Comparison of ENCODE assay signal across 12 mouse cellular contexts in the genomic region with DNA sequence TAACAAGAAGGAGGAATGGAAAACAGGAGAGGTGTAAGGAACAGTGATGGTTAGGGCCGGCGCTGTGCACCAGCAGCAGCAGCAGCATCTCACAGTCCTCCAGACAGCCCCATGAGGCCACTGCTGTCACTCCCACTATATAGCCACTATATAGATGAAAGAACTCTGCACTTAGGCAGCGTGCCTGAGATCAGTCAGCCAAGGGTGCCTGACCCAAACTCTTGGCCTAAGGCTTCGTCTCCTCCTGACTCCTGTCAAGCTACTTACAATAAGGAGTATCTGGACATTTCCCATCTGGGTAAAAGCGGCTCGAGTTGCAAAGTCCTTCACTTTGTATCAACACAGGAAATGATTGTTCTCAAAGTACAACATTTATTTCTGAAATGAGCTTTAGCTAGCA.
DNase-seq lines count a peak whose midpoint lies in the region; ATAC-seq lines count a peak whose summit lies in the region.
"Had no signal": no experiment of that assay in that cellular context is flagged by ENCODE, and none has a peak within 500 bp of the region (broad histone marks: within the 10 kb centered on the region; RNA-seq: fewer than 3 reads in every experiment).

No protein-coding gene starts in this region.

- no peaks in the 10 kb centered on the region for H3K4me1 ChIP-seq in heart, embryonic 16.5 days (ENCODE audit: control insufficient read depth, insufficient read depth, low read length)
- H3K4me1 ChIP-seq in limb, embryonic 11.5 days (ENCODE audit: control insufficient read depth, insufficient read depth, low read length), result no peaks in the 10 kb centered on the region
- peaks cover 4% of the 10 kb centered on the region; the same call in 1 of the 2 replicates for H3K4me1 ChIP-seq in limb, embryonic 10.5 days
- no peaks in the 10 kb centered on the region for H3K4me1 ChIP-seq in stomach, embryonic 16.5 days (ENCODE audit: control insufficient read depth, insufficient read depth, low read length)

- no peaks in the 10 kb centered on the region for H3K36me3 ChIP-seq in heart, embryonic 16.5 days (ENCODE audit: control insufficient read depth, insufficient read depth)
- H3K36me3 ChIP-seq in limb, embryonic 11.5 days (ENCODE audit: control insufficient read depth, insufficient read depth, low read length), result no peaks in the 10 kb centered on the region
- no peaks in the 10 kb centered on the region for H3K36me3 ChIP-seq in limb, embryonic 10.5 days
- H3K36me3 ChIP-seq in stomach, embryonic 16.5 days (ENCODE audit: control insufficient read depth, insufficient read depth, low read length), result no peaks in the 10 kb centered on the region
- H3K36me3 ChIP-seq: hindbrain, embryonic 12.5 days had no signal

- no peaks in the 10 kb centered on the region for H3K9me3 ChIP-seq in heart, embryonic 16.5 days (replicated peaks; ENCODE audit: control insufficient read depth, low read length)
- H3K9me3 ChIP-seq in limb, embryonic 11.5 days (ENCODE audit: control insufficient read depth, low read length), result no peaks in the 10 kb centered on the region
- no peaks in the 10 kb centered on the region for H3K9me3 ChIP-seq in limb, embryonic 10.5 days (replicated peaks)
- H3K9me3 ChIP-seq in stomach, embryonic 16.5 days (replicated peaks; ENCODE audit: control insufficient read depth, low read length), result no peaks in the 10 kb centered on the region
- H3K9me3 ChIP-seq: hindbrain, embryonic 12.5 days had no signal

- no peak overlapping the region for H3K9ac ChIP-seq in heart, embryonic 16.5 days (ENCODE audit: low read length)
- no peak overlapping the region for H3K9ac ChIP-seq in limb, embryonic 11.5 days (ENCODE audit: low read length)
- no peak overlapping the region for H3K9ac ChIP-seq in stomach, embryonic 16.5 days (ENCODE audit: low read length)
- H3K9ac ChIP-seq: hindbrain, embryonic 12.5 days had no signal

- no peak for DNase-seq in heart, adult 9 months (ENCODE audit: low spot score in 2 of 2)
- DNase-seq in limb, embryonic 11.5 days (ENCODE audit: low spot score), result peak; percentile 22
- no peak for DNase-seq in limb, embryonic 10.5 days (ENCODE audit: low spot score)
- peak; percentile 81 to 85 for DNase-seq in kidney, postnatal 4 days
- DNase-seq in layer of hippocampus, postnatal 10 days (ENCODE audit: low spot score in 2 of 2), result no peak
- DNase-seq in gastrocnemius, postnatal 10 days, result no peak
- DNase-seq: cerebellum, adult 8-10 months; thymus, postnatal 36 days had no signal

- ATAC-seq in heart, embryonic 16.5 days (replicated peaks; ENCODE audit: extremely low read depth, insufficient read depth, low FRiP score), result peak; percentile 41
- ATAC-seq in limb, embryonic 11.5 days (ENCODE audit: insufficient number of reproducible peaks, low FRiP score, low TSS enrichment, low read depth), result no peak
- ATAC-seq in stomach, embryonic 16.5 days (ENCODE audit: insufficient read depth, low FRiP score), result peak; percentile 82; the same call in 1 of the 2 replicates
- ATAC-seq: activated CD4-positive, CD25-positive, alpha-beta regulatory T cell, adult 4 months had no signal

- no peak overlapping the region for H3K27ac ChIP-seq in heart, embryonic 16.5 days (ENCODE audit: low read length)
- no peak overlapping the region for H3K27ac ChIP-seq in limb, embryonic 11.5 days (replicated peaks; ENCODE audit: low read depth, low read length)
- H3K27ac ChIP-seq in limb, embryonic 10.5 days, result no peak overlapping the region
- no peak overlapping the region for H3K27ac ChIP-seq in stomach, embryonic 16.5 days (ENCODE audit: low read length)
- H3K27ac ChIP-seq: hindbrain, embryonic 12.5 days had no signal

- H3K4me3 ChIP-seq in heart, embryonic 16.5 days (ENCODE audit: low read length), result no peak overlapping the region
- H3K4me3 ChIP-seq in limb, embryonic 11.5 days (ENCODE audit: low read depth, low read length), result no peak overlapping the region
- no peak overlapping the region for H3K4me3 ChIP-seq in limb, embryonic 10.5 days
- no peak overlapping the region for H3K4me3 ChIP-seq in stomach, embryonic 16.5 days (replicated peaks; ENCODE audit: low read length)
- H3K4me3 ChIP-seq: hindbrain, embryonic 12.5 days had no signal

- no peak overlapping the region for H3K4me2 ChIP-seq in heart, embryonic 16.5 days (ENCODE audit: low read depth, low read length)
- no peak overlapping the region for H3K4me2 ChIP-seq in limb, embryonic 11.5 days (ENCODE audit: low read depth, severe bottlenecking)
- no peak overlapping the region for H3K4me2 ChIP-seq in stomach, embryonic 16.5 days (ENCODE audit: low read depth, low read length)
- H3K4me2 ChIP-seq: hindbrain, embryonic 12.5 days had no signal

- WGBS in heart, embryonic 16.5 days, result 42% methylated on average over 6 of the region's 6 CpGs
- 46% methylated on average over 6 of the region's 6 CpGs for WGBS in limb, embryonic 11.5 days
- 54% methylated on average over 6 of the region's 6 CpGs for WGBS in limb, embryonic 10.5 days
- 42% methylated on average over 6 of the region's 6 CpGs for WGBS in stomach, embryonic 16.5 days

- no peaks in the 10 kb centered on the region for H3K27me3 ChIP-seq in heart, embryonic 16.5 days (ENCODE audit: control insufficient read depth, insufficient read depth, low read length)
- no peaks in the 10 kb centered on the region for H3K27me3 ChIP-seq in limb, embryonic 11.5 days (ENCODE audit: control insufficient read depth, insufficient read depth, low read length)
- H3K27me3 ChIP-seq in limb, embryonic 10.5 days (ENCODE audit: low read depth, poor library complexity, severe bottlenecking), result no peaks in the 10 kb centered on the region
- H3K27me3 ChIP-seq in stomach, embryonic 16.5 days (ENCODE audit: control insufficient read depth, insufficient read depth, low read length), result peaks cover 10% of the 10 kb centered on the region; the same call in 1 of the 2 replicates
- H3K27me3 ChIP-seq: hindbrain, embryonic 12.5 days had no signal

Comparison
In these comparisons a context has a peak if more than half of its experiments do, and no peak if none do; other contexts are left out.
1. DNase-seq: peak in limb, embryonic 11.5 days (single experiment) and kidney, postnatal 4 days (2 of 2); none in heart, adult 9 months (0 of 2), limb, embryonic 10.5 days (single experiment), layer of hippocampus, postnatal 10 days (0 of 2) and gastrocnemius, postnatal 10 days (single experiment).